Mouse (Mus musculus): Measurements from ENCODE around the gene Ireb2. TPM values are rescaled to one million over a fixed set of nuclear protein-coding genes. Genes with fewer than 3 reads are reported as not detected.

Gene Ireb2
- polyA plus RNA-seq, 1 experiment from 2014 or later = 31.0 TPM

- Histone ChIP-seq H3K9ac (ENCODE audit: low read length) (no peak overlapping the region), H3K4me2 (ENCODE audit: low read length) (no peak overlapping the region), H3K4me1 (ENCODE audit: control insufficient read depth in 2 of 2, insufficient read depth in 2 of 2, low read length in 2 of 2) (peaks cover 0 to 8% of the 10 kb centered on the region in 2 experiments; a peak in 1 of 4 replicates), H3K27ac (replicated peaks in 1 of 2; ENCODE audit: control insufficient read depth in 1 of 2, insufficient read depth in 1 of 2, low read depth in 2 of 2, low read length in 2 of 2) (no peak overlapping the region), H3K27me3 (ENCODE audit: control insufficient read depth, insufficient read depth, low read length) (no peaks in the 10 kb centered on the region), H3K36me3 (ENCODE audit: control insufficient read depth, insufficient read depth, low read length) (peaks cover 12% of the 10 kb centered on the region), H3K4me3 (ENCODE audit: control insufficient read depth in 1 of 2, insufficient read depth in 1 of 2, low read depth in 1 of 2, low read length in 2 of 2) (no peak overlapping the region), H3K9me3 (ENCODE audit: control insufficient read depth, low read length) (no peaks in the 10 kb centered on the region)
- 61% methylated on average over 7 of the region's 7 CpGs for WGBS
- ATAC-seq (ENCODE audit: insufficient number of reproducible peaks, insufficient read depth, low FRiP score, low read depth) = no peak
Measured at GRCm38 (mm10) chr9:54915576-54915975, 52.0 kb downstream of the Ireb2 start.

GRCm38 (mm10) chr9:54916401-54916800 is 52.8 kb downstream of the Ireb2 start:
- Histone ChIP-seq H3K4me1 (ENCODE audit: control insufficient read depth in 2 of 2, insufficient read depth in 2 of 2, low read length in 2 of 2) (peaks cover 0 to 8% of the 10 kb centered on the region in 2 experiments; a peak in 1 of 4 replicates), H3K27me3 (ENCODE audit: control insufficient read depth, insufficient read depth, low read length) (no peaks in the 10 kb centered on the region), H3K9me3 (ENCODE audit: control insufficient read depth, low read length) (no peaks in the 10 kb centered on the region), H3K36me3 (ENCODE audit: control insufficient read depth, insufficient read depth, low read length) (peaks cover 6% of the 10 kb centered on the region), H3K4me3 (ENCODE audit: control insufficient read depth in 1 of 2, insufficient read depth in 1 of 2, low read depth in 1 of 2, low read length in 2 of 2) (peak overlapping the region in 1 of 2 experiments; percentile 73; a peak in 2 of 4 replicates), H3K27ac (replicated peaks in 1 of 2; ENCODE audit: control insufficient read depth in 1 of 2, insufficient read depth in 1 of 2, low read depth in 2 of 2, low read length in 2 of 2) (no peak overlapping the region), H3K9ac (ENCODE audit: low read length) (no peak overlapping the region), H3K4me2 (ENCODE audit: low read length) (peak overlapping the region; percentile 77)
- 67% methylated on average over 8 of the region's 8 CpGs for WGBS
- ATAC-seq (ENCODE audit: insufficient number of reproducible peaks, insufficient read depth, low FRiP score, low read depth) = no peak

- Histone ChIP-seq H3K9ac (ENCODE audit: low read length) (peak within 1 kb of the TSS; percentile 82), H3K9me3 (ENCODE audit: control insufficient read depth, low read length) (no peaks in the 10 kb centered on the region), H3K27ac (replicated peaks in 1 of 2; ENCODE audit: control insufficient read depth in 1 of 2, insufficient read depth in 1 of 2, low read depth in 2 of 2, low read length in 2 of 2) (peak within 1 kb of the TSS; percentile 46 to 58), H3K4me2 (ENCODE audit: low read length) (peak within 1 kb of the TSS; percentile 77), H3K4me1 (ENCODE audit: control insufficient read depth in 2 of 2, insufficient read depth in 2 of 2, low read length in 2 of 2) (peaks cover 0 to 8% of the 10 kb centered on the region in 2 experiments; a peak in 1 of 4 replicates), H3K27me3 (ENCODE audit: control insufficient read depth, insufficient read depth, low read length) (no peaks in the 10 kb centered on the region), H3K4me3 (ENCODE audit: control insufficient read depth in 1 of 2, insufficient read depth in 1 of 2, low read depth in 1 of 2, low read length in 2 of 2) (peak within 1 kb of the TSS; percentile 73 to 79), H3K36me3 (ENCODE audit: control insufficient read depth, insufficient read depth, low read length) (0 out of 2 replicates have a peak, but pooled peaks cover under 1% of the 10 kb centered on the region)
- under 1% methylated on average over 34 of the region's 34 CpGs for WGBS
- ATAC-seq (ENCODE audit: insufficient number of reproducible peaks, insufficient read depth, low FRiP score, low read depth) = peak; percentile 94
Measured at GRCm38 (mm10) chr9:54917010-54917677, 53.6 kb downstream of the Ireb2 start, which contains the start of gene Hykk. TSS of gene Hykk (plus strand) at chr9:54917283.

GRCm38 (mm10) chr9:54918191-54918590 is 54.6 kb downstream of the Ireb2 start:
- H3K27me3 ChIP-seq (ENCODE audit: control insufficient read depth, insufficient read depth, low read length) = no peaks in the 10 kb centered on the region
- ATAC-seq (ENCODE audit: insufficient number of reproducible peaks, insufficient read depth, low FRiP score, low read depth) = no peak
- H3K4me3 ChIP-seq (ENCODE audit: control insufficient read depth in 1 of 2, insufficient read depth in 1 of 2, low read depth in 1 of 2, low read length in 2 of 2) = no peak overlapping the region
- H3K9ac ChIP-seq (ENCODE audit: low read length) = no peak overlapping the region
- peak overlapping the region; percentile 77 for H3K4me2 ChIP-seq (ENCODE audit: low read length)
- no peaks in the 10 kb centered on the region for H3K9me3 ChIP-seq (ENCODE audit: control insufficient read depth, low read length)
- 0 out of 2 replicates have a peak, but pooled peaks cover 3% of the 10 kb centered on the region for H3K36me3 ChIP-seq (ENCODE audit: control insufficient read depth, insufficient read depth, low read length)
- peaks cover 0 to 8% of the 10 kb centered on the region in 2 experiments; a peak in 1 of 4 replicates for H3K4me1 ChIP-seq (ENCODE audit: control insufficient read depth in 2 of 2, insufficient read depth in 2 of 2, low read length in 2 of 2)
- H3K27ac ChIP-seq (replicated peaks in 1 of 2; ENCODE audit: control insufficient read depth in 1 of 2, insufficient read depth in 1 of 2, low read depth in 2 of 2, low read length in 2 of 2) = no peak overlapping the region
- 77% methylated on average over 2 of the region's 2 CpGs for WGBS

GRCm38 (mm10) chr9:54918781-54919180 is 55.2 kb downstream of the Ireb2 start:
- ATAC-seq (ENCODE audit: insufficient number of reproducible peaks, insufficient read depth, low FRiP score, low read depth) = no peak
- 90% methylated on average over 5 of the region's 5 CpGs for WGBS

GRCm38 (mm10) chr9:54919946-54920345 is 56.4 kb downstream of the Ireb2 start:
- no peak overlapping the region for H3K4me3 ChIP-seq (ENCODE audit: control insufficient read depth in 1 of 2, insufficient read depth in 1 of 2, low read depth in 1 of 2, low read length in 2 of 2)
- ATAC-seq (ENCODE audit: insufficient number of reproducible peaks, insufficient read depth, low FRiP score, low read depth) = no peak

More at GRCm38 (mm10) chr9:54918781-54919180, 55.2 kb downstream of the Ireb2 start:
- Histone ChIP-seq H3K9ac (ENCODE audit: low read length) (no peak overlapping the region), H3K36me3 (ENCODE audit: control insufficient read depth, insufficient read depth, low read length) (0 out of 2 replicates have a peak, but pooled peaks cover 3% of the 10 kb centered on the region), H3K27me3 (ENCODE audit: control insufficient read depth, insufficient read depth, low read length) (no peaks in the 10 kb centered on the region), H3K9me3 (ENCODE audit: control insufficient read depth, low read length) (no peaks in the 10 kb centered on the region), H3K27ac (replicated peaks in 1 of 2; ENCODE audit: control insufficient read depth in 1 of 2, insufficient read depth in 1 of 2, low read depth in 2 of 2, low read length in 2 of 2) (no peak overlapping the region), H3K4me3 (ENCODE audit: control insufficient read depth in 1 of 2, insufficient read depth in 1 of 2, low read depth in 1 of 2, low read length in 2 of 2) (no peak overlapping the region), H3K4me1 (ENCODE audit: control insufficient read depth in 2 of 2, insufficient read depth in 2 of 2, low read length in 2 of 2) (peaks cover 0 to 8% of the 10 kb centered on the region in 2 experiments; a peak in 1 of 4 replicates), H3K4me2 (ENCODE audit: low read length) (no peak overlapping the region)

GRCm38 (mm10) chr9:54930741-54931140 is 67.2 kb downstream of the Ireb2 start:
- H3K4me3 ChIP-seq (ENCODE audit: control insufficient read depth in 1 of 2, insufficient read depth in 1 of 2, low read depth in 1 of 2, low read length in 2 of 2) = no peak overlapping the region
- WGBS = 82% methylated on average over 1 of the region's 1 CpGs

More at GRCm38 (mm10) chr9:54919946-54920345, 56.4 kb downstream of the Ireb2 start:
- no peaks in the 10 kb centered on the region for H3K27me3 ChIP-seq (ENCODE audit: control insufficient read depth, insufficient read depth, low read length)
- H3K27ac ChIP-seq (replicated peaks in 1 of 2; ENCODE audit: control insufficient read depth in 1 of 2, insufficient read depth in 1 of 2, low read depth in 2 of 2, low read length in 2 of 2) = no peak overlapping the region
- no peaks in the 10 kb centered on the region for H3K9me3 ChIP-seq (ENCODE audit: control insufficient read depth, low read length)
- H3K4me2 ChIP-seq (ENCODE audit: low read length) = no peak overlapping the region
- 0 out of 2 replicates have a peak, but pooled peaks cover 3% of the 10 kb centered on the region for H3K36me3 ChIP-seq (ENCODE audit: control insufficient read depth, insufficient read depth, low read length)
- WGBS = 44% methylated on average over 4 of the region's 4 CpGs
- no peak overlapping the region for H3K9ac ChIP-seq (ENCODE audit: low read length)
- peaks cover 0 to 8% of the 10 kb centered on the region in 2 experiments; a peak in 1 of 4 replicates for H3K4me1 ChIP-seq (ENCODE audit: control insufficient read depth in 2 of 2, insufficient read depth in 2 of 2, low read length in 2 of 2)

More at GRCm38 (mm10) chr9:54930741-54931140, 67.2 kb downstream of the Ireb2 start:
- Histone ChIP-seq H3K9me3 (ENCODE audit: control insufficient read depth, low read length) (no peaks in the 10 kb centered on the region), H3K27ac (replicated peaks in 1 of 2; ENCODE audit: control insufficient read depth in 1 of 2, insufficient read depth in 1 of 2, low read depth in 2 of 2, low read length in 2 of 2) (no peak overlapping the region), H3K36me3 (ENCODE audit: control insufficient read depth, insufficient read depth, low read length) (no peaks in the 10 kb centered on the region), H3K9ac (ENCODE audit: low read length) (no peak overlapping the region), H3K27me3 (ENCODE audit: control insufficient read depth, insufficient read depth, low read length) (no peaks in the 10 kb centered on the region), H3K4me1 (ENCODE audit: control insufficient read depth in 2 of 2, insufficient read depth in 2 of 2, low read length in 2 of 2) (no peaks in the 10 kb centered on the region), H3K4me2 (ENCODE audit: low read length) (no peak overlapping the region)
- no peak for ATAC-seq (ENCODE audit: insufficient number of reproducible peaks, insufficient read depth, low FRiP score, low read depth)

All from heart, embryonic 14.5 days (tissue).